Mouse (Mus musculus) C2C12 (cell line): Measurements from ENCODE around the gene Onecut1.

ENCODE experiments used
- CTCF ChIP-seq: IDR thresholded peaks from one replicate; pipeline ENCODE4 v1.5.1; 2011; ENCODE audit not compliant: control insufficient read depth, insufficient read depth, insufficient read length
- MAX ChIP-seq: IDR thresholded peaks from one replicate; pipeline ENCODE4 v1.6.1; 2011; ENCODE audit warnings: mild to moderate bottlenecking, control low read depth
- USF1 ChIP-seq: IDR thresholded peaks from one replicate; pipeline ENCODE4 v1.6.1; 2011; ENCODE audit warnings: low read depth, mild to moderate bottlenecking, control low read depth, moderate library complexity

- no peak for TF ChIP-seq CTCF
- TF ChIP-seq MAX: no peak
- no peak for TF ChIP-seq USF1
These were observed 41.8 kb upstream of the Onecut1 start for GRCm38 (mm10) chr9:74819736-74820511.
